Mouse (Mus musculus): ENCODE measurements around the gene Kcnc1.

Gene Kcnc1

GRCm38 (mm10) chr7:46397732-46398333 lies 1.5 kb downstream of the Kcnc1 start:
- Histone ChIP-seq H3K36me3 (ENCODE audit: insufficient read depth, low read length) (no peaks in the 10 kb centered on the region), H3K4me1 (replicated peaks; ENCODE audit: low read depth, low read length) (peaks cover 17% of the 10 kb centered on the region), H3K4me3 (replicated peaks; ENCODE audit: low read length) (peak overlapping the region; percentile 80), H3K27me3 (ENCODE audit: insufficient read depth, low read length) (peaks cover 74% of the 10 kb centered on the region), H3K9me3 (ENCODE audit: low read length) (no peaks in the 10 kb centered on the region)
- TF ChIP-seq NANOG (IDR thresholded peaks at IDR 0.05; ENCODE audit: borderline replicate concordance, low read length) (no peak), POU5F1 (IDR thresholded peaks at IDR 0.05; ENCODE audit: borderline replicate concordance, low read length) (no peak)

- Histone ChIP-seq H3K36me3 (ENCODE audit: insufficient read depth, low read length) (no peaks in the 10 kb centered on the region), H3K27me3 (ENCODE audit: insufficient read depth, low read length) (peaks cover 72% of the 10 kb centered on the region)
- TF ChIP-seq CTCF (conservative IDR thresholded peaks at IDR 0.05; ENCODE audit: low read length) (no peak), NANOG (IDR thresholded peaks at IDR 0.05; ENCODE audit: borderline replicate concordance, low read length) (no peak), POU5F1 (IDR thresholded peaks at IDR 0.05; ENCODE audit: borderline replicate concordance, low read length) (no peak)
Observed at GRCm38 (mm10) chr7:46398612-46399011, 2.3 kb downstream of the Kcnc1 start.

GRCm38 (mm10) chr7:46399676-46400075 lies 3.4 kb downstream of the Kcnc1 start:
- peaks cover 19% of the 10 kb centered on the region for H3K4me1 ChIP-seq (replicated peaks; ENCODE audit: low read depth, low read length)
- H3K9me3 ChIP-seq (ENCODE audit: low read length): no peaks in the 10 kb centered on the region
- H3K36me3 ChIP-seq (ENCODE audit: insufficient read depth, low read length): no peaks in the 10 kb centered on the region
- TF ChIP-seq NANOG (IDR thresholded peaks at IDR 0.05; ENCODE audit: borderline replicate concordance, low read length) (no peak), CTCF (conservative IDR thresholded peaks at IDR 0.05; ENCODE audit: low read length) (no peak), POU5F1 (IDR thresholded peaks at IDR 0.05; ENCODE audit: borderline replicate concordance, low read length) (no peak)
- no peak overlapping the region for H3K4me3 ChIP-seq (replicated peaks; ENCODE audit: low read length)
- peaks cover 61% of the 10 kb centered on the region for H3K27me3 ChIP-seq (ENCODE audit: insufficient read depth, low read length)

More at GRCm38 (mm10) chr7:46398612-46399011, 2.3 kb downstream of the Kcnc1 start:
- no peaks in the 10 kb centered on the region for H3K9me3 ChIP-seq (ENCODE audit: low read length)
- no peak overlapping the region for H3K4me3 ChIP-seq (replicated peaks; ENCODE audit: low read length)
- peaks cover 17% of the 10 kb centered on the region for H3K4me1 ChIP-seq (replicated peaks; ENCODE audit: low read depth, low read length)

DNA sequence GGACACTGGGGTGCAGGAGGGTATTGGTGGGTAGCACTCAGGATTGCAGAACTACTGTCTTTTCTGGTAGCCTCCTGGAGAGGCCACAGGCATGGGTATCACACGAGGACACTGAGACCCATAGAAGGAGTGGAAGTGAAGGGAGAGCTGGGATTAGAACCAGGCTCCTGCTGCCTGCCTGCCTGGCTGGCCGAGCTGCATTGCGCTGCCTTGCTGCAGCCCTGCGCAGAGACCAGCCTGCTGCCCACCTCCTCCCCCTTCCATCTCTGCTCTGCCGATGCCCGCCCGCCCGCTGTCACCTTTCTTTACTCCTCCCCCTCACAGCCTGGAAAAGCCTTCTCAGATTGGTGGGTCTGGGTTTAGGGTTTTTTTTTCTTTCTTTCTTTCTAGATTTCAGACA lies 4.0 kb downstream of the Kcnc1 start:
- peaks cover 60% of the 10 kb centered on the region for H3K27me3 ChIP-seq (ENCODE audit: insufficient read depth, low read length)
- peaks cover 19% of the 10 kb centered on the region for H3K4me1 ChIP-seq (replicated peaks; ENCODE audit: low read depth, low read length)
- TF ChIP-seq POU5F1 (IDR thresholded peaks at IDR 0.05; ENCODE audit: borderline replicate concordance, low read length) (no peak), CTCF (conservative IDR thresholded peaks at IDR 0.05; ENCODE audit: low read length) (no peak), NANOG (IDR thresholded peaks at IDR 0.05; ENCODE audit: borderline replicate concordance, low read length) (no peak)
- H3K36me3 ChIP-seq (ENCODE audit: insufficient read depth, low read length): no peaks in the 10 kb centered on the region
- H3K4me3 ChIP-seq (replicated peaks; ENCODE audit: low read length): no peak overlapping the region
- no peaks in the 10 kb centered on the region for H3K9me3 ChIP-seq (ENCODE audit: low read length)

DNA sequence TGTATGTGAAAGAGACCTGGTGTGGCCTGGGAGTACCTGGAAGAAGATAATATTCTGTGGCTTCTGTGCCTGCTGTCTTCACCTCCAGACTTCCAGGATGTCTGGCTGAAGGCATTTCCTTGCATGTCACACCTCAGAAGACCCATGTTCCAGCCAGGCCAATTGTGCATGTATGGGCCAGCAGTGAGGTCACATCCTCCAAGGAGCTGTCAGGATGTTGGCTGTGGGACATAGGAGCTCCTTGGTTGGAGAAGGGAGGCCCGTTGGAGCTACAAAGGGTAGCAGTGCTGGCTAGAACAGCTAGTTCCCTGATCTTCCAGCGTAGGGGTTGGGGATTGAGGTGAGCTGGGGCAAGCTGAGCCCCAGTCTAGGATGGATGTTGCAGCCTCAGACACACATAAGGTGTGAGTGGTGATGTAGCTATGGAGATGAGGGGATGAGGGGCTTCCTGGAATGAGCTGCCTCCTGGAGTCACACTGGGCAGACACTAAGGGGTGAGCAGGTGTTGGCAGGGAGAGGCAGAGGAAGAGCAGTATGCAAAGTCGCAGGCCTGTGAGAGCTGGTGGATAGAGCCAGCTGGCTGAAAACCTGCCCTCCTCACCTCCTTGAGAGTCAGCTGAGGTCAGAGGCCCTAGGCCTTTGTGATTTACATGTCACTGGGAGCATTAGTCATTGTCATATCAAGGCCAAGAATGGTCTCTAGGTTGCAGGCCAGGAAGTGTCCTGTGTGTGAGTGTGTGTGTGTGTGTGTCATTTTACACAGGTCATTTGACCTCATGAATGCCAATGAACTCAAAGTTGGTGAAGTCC lies 5.3 kb downstream of the Kcnc1 start:
- H3K36me3 ChIP-seq (ENCODE audit: insufficient read depth, low read length): no peaks in the 10 kb centered on the region
- H3K27me3 ChIP-seq (ENCODE audit: insufficient read depth, low read length): peaks cover 61% of the 10 kb centered on the region
- no peaks in the 10 kb centered on the region for H3K9me3 ChIP-seq (ENCODE audit: low read length)
- TF ChIP-seq CTCF (conservative IDR thresholded peaks at IDR 0.05; ENCODE audit: low read length) (no peak), POU5F1 (IDR thresholded peaks at IDR 0.05; ENCODE audit: borderline replicate concordance, low read length) (no peak), NANOG (IDR thresholded peaks at IDR 0.05; ENCODE audit: borderline replicate concordance, low read length) (no peak)
- no peak overlapping the region for H3K4me3 ChIP-seq (replicated peaks; ENCODE audit: low read length)
- H3K4me1 ChIP-seq (replicated peaks; ENCODE audit: low read depth, low read length): peaks cover 14% of the 10 kb centered on the region

- no peaks in the 10 kb centered on the region for H3K36me3 ChIP-seq (ENCODE audit: insufficient read depth, low read length)
- peaks cover 43% of the 10 kb centered on the region for H3K27me3 ChIP-seq (ENCODE audit: insufficient read depth, low read length)
- TF ChIP-seq NANOG (IDR thresholded peaks at IDR 0.05; ENCODE audit: borderline replicate concordance, low read length) (no peak), CTCF (conservative IDR thresholded peaks at IDR 0.05; ENCODE audit: low read length) (no peak), POU5F1 (IDR thresholded peaks at IDR 0.05; ENCODE audit: borderline replicate concordance, low read length) (no peak)
- no peak overlapping the region for H3K4me3 ChIP-seq (replicated peaks; ENCODE audit: low read length)
- H3K4me1 ChIP-seq (replicated peaks; ENCODE audit: low read depth, low read length): peaks cover 6% of the 10 kb centered on the region; the same call in 1 of the 2 replicates
- H3K9me3 ChIP-seq (ENCODE audit: low read length): no peaks in the 10 kb centered on the region
Observed at GRCm38 (mm10) chr7:46403616-46404485, 7.6 kb downstream of the Kcnc1 start.

DNA sequence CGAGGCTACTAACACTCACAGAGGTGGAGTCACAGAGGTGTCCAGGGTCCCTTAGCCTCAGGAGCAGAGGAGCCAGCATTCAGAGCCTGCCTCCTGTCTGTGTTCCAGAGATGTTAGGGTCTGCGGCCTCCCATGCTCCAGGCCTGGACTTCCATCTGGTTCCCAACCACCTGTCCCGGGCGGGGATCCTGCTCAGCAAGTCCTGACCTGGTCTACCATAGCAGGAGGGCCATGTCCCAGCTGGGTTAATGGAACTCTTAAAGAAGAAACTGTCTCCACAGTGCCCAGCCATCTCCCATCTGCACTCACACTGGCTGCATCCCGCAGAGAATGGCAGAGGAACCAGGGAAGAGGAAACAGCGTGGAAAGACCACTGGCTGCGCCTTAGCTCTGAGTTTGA lies 8.5 kb downstream of the Kcnc1 start:
- no peaks in the 10 kb centered on the region for H3K36me3 ChIP-seq (ENCODE audit: insufficient read depth, low read length)
- no peaks in the 10 kb centered on the region for H3K9me3 ChIP-seq (ENCODE audit: low read length)
- H3K27me3 ChIP-seq (ENCODE audit: insufficient read depth, low read length): peaks cover 34% of the 10 kb centered on the region
- peaks cover 6% of the 10 kb centered on the region; the same call in 1 of the 2 replicates for H3K4me1 ChIP-seq (replicated peaks; ENCODE audit: low read depth, low read length)
- TF ChIP-seq NANOG (IDR thresholded peaks at IDR 0.05; ENCODE audit: borderline replicate concordance, low read length) (no peak), POU5F1 (IDR thresholded peaks at IDR 0.05; ENCODE audit: borderline replicate concordance, low read length) (no peak), CTCF (conservative IDR thresholded peaks at IDR 0.05; ENCODE audit: low read length) (no peak)
- no peak overlapping the region for H3K4me3 ChIP-seq (replicated peaks; ENCODE audit: low read length)

DNA sequence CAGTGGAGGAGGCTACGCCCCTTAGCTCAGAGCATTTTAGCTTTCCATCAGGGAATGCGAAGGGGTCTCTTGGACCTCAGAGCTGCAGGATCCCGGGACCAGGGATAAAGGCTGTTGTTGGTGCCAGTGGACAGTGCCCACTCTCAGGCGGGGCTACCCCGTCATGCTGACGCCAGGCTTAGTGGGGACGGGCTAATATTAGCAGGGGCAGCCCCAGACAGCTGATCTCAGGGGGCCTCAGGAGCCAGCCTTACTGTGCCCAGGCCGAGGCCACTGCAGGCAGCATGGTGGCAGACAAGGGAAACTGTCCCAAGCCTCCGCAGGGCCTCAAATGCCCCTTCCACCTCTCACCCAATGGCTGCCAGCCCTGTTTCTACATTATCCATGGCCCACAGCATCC lies 12.3 kb downstream of the Kcnc1 start:
- peaks cover 2% of the 10 kb centered on the region; the same call in 1 of the 2 replicates for H3K4me1 ChIP-seq (replicated peaks; ENCODE audit: low read depth, low read length)
- TF ChIP-seq CTCF (conservative IDR thresholded peaks at IDR 0.05; ENCODE audit: low read length): no peak
- no peak for TF ChIP-seq POU5F1 (IDR thresholded peaks at IDR 0.05; ENCODE audit: borderline replicate concordance, low read length)
- TF ChIP-seq NANOG (IDR thresholded peaks at IDR 0.05; ENCODE audit: borderline replicate concordance, low read length): no peak
- H3K4me3 ChIP-seq (replicated peaks; ENCODE audit: low read length): no peak overlapping the region
- no peaks in the 10 kb centered on the region for H3K9me3 ChIP-seq (ENCODE audit: low read length)
- peaks cover 20% of the 10 kb centered on the region; the same call in 1 of the 2 replicates for H3K27me3 ChIP-seq (ENCODE audit: insufficient read depth, low read length)
- H3K36me3 ChIP-seq (ENCODE audit: insufficient read depth, low read length): no peaks in the 10 kb centered on the region
